Mouse (Mus musculus): Measurements from ENCODE around the gene Ccdc146.
A peak's percentile ranks its signal among the peaks of the same experiment; 100 is the strongest.
"Not testable (repeated sequence)": the region's sequence is repeated elsewhere in the genome, so short reads cannot be mapped to it uniquely, and the experiment has no call there.

The Ccdc146 gene

GRCm38 (mm10) chr5:21329672-21330665, 94.5 kb downstream of the Ccdc146 start:
- no peak for DNase-seq

- no peak for DNase-seq
These were observed 95.9 kb downstream of the Ccdc146 start for GRCm38 (mm10) chr5:21328560-21328959.

- peak; percentile 70 to 79 for DNase-seq
These were observed 98.0 kb downstream of the Ccdc146 start for GRCm38 (mm10) chr5:21326494-21326893.

- DNase-seq = no peak
These were observed 104.3 kb downstream of the Ccdc146 start for GRCm38 (mm10) chr5:21320138-21320537.

DNA sequence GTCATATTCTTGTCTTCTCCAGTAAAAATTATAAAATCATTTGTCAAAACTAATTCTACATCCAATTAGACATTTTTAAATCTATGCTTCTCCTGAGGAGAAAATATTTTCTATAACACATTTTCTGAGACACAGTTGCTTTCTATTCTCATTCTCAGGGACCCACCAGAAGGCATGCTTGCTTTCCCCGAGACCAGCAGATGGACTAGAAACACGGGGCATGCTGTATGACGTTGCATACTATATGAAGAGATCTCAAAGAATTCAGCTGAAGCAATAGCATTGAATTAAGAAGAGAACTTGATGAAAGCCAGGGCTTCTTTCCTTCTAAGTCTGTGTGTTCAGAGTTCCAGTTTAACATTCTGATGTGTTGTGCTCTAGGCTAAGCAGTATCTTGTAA, 109.8 kb downstream of the Ccdc146 start:
- no peak for DNase-seq

GRCm38 (mm10) chr5:21307165-21307564, 117.3 kb downstream of the Ccdc146 start:
- DNase-seq = no peak

DNA sequence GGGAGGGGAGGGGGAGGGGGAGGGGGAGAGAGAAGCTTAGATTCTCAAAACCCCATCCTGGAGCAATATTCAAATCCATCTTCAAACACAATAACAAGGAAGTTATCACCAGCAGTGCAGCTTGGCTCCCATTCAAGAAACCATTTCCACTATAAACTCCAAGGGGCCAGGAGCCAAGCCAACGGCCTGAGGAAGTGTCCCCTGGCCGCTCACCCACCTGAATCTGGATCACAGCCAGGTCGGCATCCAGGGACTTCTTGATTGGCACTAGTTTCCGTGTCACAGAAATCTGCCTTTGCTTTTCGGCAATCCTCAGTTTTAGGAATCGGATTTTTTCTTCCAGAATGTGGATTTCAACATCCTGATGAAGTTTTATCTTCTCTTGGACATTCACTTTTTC, 123.5 kb downstream of the Ccdc146 start:
- no peak for DNase-seq

DNA sequence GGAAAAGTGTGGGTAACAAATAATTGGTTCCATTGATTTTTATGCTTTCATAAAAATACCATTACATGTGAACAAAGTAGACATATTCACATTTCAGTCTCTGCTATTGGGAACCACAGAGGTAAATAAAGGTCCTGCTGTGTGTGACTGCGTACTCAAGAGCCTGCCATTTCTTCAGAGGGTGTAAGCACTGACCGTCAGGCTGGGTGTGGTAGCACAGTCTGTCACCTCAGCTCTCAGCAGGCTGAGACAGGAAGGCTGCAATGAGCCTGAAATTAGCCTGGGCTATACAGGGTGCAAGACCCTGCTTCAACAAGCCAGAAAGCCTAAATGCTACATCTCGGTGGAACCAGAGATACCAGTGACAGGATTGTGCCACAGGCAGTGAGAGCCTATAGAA, 124.4 kb downstream of the Ccdc146 start:
- no peak for DNase-seq

- no peak for DNase-seq
These were observed 125.3 kb downstream of the Ccdc146 start for GRCm38 (mm10) chr5:21299076-21299755.

GRCm38 (mm10) chr5:21295683-21296082, 128.8 kb downstream of the Ccdc146 start:
- DNase-seq = no peak

GRCm38 (mm10) chr5:21290594-21290993, 133.9 kb downstream of the Ccdc146 start:
- DNase-seq = no peak

DNA sequence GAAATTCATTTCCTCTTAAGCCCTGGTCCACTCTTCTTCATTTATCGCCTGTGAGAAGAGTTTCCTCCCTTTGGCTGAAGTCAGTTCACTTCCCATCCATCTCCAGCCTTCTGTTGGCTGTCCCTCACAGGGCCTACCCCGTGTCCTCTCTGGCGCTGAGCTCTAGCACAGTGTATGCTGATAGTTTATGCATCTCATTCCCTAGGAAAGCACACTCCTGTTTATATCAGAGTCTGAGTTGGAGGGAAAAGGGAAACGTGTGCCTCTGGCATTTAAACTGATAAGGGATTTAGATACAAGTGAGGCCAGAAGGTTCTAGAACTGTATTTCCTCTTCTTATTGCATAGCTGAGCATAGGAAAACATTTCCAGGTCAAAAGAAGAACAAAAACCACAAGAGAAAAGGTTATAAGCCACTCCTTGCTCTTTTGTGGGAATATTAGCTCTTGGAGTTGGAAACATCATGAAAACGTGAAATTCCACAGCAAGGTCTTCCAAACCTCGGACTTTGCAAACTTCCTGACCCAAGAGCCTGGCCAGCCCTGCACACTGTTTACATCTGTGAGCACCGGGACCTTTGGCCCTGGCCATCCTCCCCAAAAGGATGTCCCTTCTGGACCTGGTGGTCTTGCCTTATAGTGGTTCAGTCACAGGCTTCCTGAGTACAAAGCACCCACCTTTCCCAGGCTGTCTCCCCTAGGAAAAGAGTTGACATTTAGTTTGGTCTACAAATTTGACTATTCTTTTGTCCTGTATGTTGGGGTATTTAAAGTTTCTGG, 135.6 kb downstream of the Ccdc146 start:
- no peak for DNase-seq

GRCm38 (mm10) chr5:21283356-21284062, 141.0 kb downstream of the Ccdc146 start:
- DNase-seq = no peak

- not testable (repeated sequence) for DNase-seq
These were observed 146.8 kb downstream of the Ccdc146 start for GRCm38 (mm10) chr5:21277685-21278084.

GRCm38 (mm10) chr5:21271386-21272354, 152.8 kb downstream of the Ccdc146 start:
- no peak for DNase-seq

GRCm38 (mm10) chr5:21270756-21271155, 153.7 kb downstream of the Ccdc146 start:
- DNase-seq = no peak

GRCm38 (mm10) chr5:21269446-21269845, 155.0 kb downstream of the Ccdc146 start:
- no peak for DNase-seq

GRCm38 (mm10) chr5:21267090-21267489, 157.4 kb downstream of the Ccdc146 start:
- no peak for DNase-seq

DNA sequence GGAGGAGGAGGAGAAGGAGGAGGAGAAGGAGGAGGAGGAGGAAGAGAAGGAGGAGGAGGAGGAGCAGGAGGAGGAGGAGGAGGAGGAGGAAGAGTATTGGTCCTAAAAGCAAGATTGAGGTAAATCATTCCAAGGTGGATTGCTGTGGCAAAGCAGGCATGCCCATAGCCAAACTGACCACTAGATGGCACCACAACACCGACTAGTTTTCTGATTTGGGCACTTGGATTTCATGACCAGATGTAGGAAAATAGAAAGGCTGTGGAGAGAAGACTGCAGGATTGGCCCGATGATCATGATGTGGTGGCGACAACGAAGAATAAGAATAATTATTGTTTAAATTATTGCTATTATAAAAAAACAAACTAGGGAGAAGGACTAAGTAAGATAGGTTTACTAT, 159.4 kb downstream of the Ccdc146 start:
- DNase-seq = peak; percentile 57 to 66

- DNase-seq = no peak
These were observed 160.0 kb downstream of the Ccdc146 start for GRCm38 (mm10) chr5:21264352-21265021.
